Mouse (Mus musculus) embryonic facial prominence, embryonic 11.5 days (tissue): Measurements from ENCODE around the gene Mvb12b. TPM values are rescaled to one million over a fixed set of nuclear protein-coding genes. Genes with fewer than 3 reads are reported as not detected.

Experiments
- ATAC-seq: fragments of 200-750 bp; cut with Nextera tagmentation; replicated peaks from 2 replicates; pipeline ENCODE4 v1.8.0; 2017; ENCODE audit warnings: low read depth; ENCODE audit not compliant: insufficient number of reproducible peaks, low FRiP score, low TSS enrichment
- DNase-seq: peaks from one replicate; pipeline ENCODE4 v3.0.0-alpha.2; 2015; ENCODE audit warnings: low spot score
- H3K27ac ChIP-seq: fragments of 300-500 bp; sonication (generic); replicated peaks from 2 replicates; pipeline ENCODE4 v1.5.1; 2014; ENCODE audit warnings: mild to moderate bottlenecking, low read depth, low read length, control low read depth
- H3K27me3 ChIP-seq: fragments of 300-500 bp; sonication (generic); 2 replicates; pipeline ENCODE4 v1.6.1; 2014; ENCODE audit warnings: mild to moderate bottlenecking, low read length, moderate library complexity, mixed read lengths; ENCODE audit not compliant: control insufficient read depth, insufficient read depth
- H3K36me3 ChIP-seq: fragments of 300-500 bp; sonication (generic); replicated peaks from 2 replicates; pipeline ENCODE4 v1.6.1; 2014; ENCODE audit warnings: low read depth, mild to moderate bottlenecking, low read length, moderate library complexity, mixed read lengths; ENCODE audit not compliant: control insufficient read depth, insufficient read depth
- H3K4me1 ChIP-seq: fragments of 300-500 bp; sonication (generic); 2 replicates; pipeline ENCODE4 v1.6.1; 2014; ENCODE audit warnings: low read length, mixed read lengths; ENCODE audit not compliant: control insufficient read depth, insufficient read depth
- H3K4me2 ChIP-seq: fragments of 300-500 bp; sonication (generic); 2 replicates; pipeline ENCODE4 v1.6.1; 2014; ENCODE audit warnings: low read depth, mild to moderate bottlenecking, control low read depth, low read length, moderate library complexity
- H3K4me3 ChIP-seq: fragments of 300-500 bp; sonication (generic); 2 replicates; pipeline ENCODE4 v1.5.1; 2014; ENCODE audit warnings: low read depth, low read length, control low read depth
- H3K9ac ChIP-seq: fragments of 300-500 bp; sonication (generic); replicated peaks from 2 replicates; pipeline ENCODE4 v1.6.1; 2014; ENCODE audit warnings: mild to moderate bottlenecking, control low read depth, low read length
- H3K9me3 ChIP-seq: fragments of 300-500 bp; sonication (generic); replicated peaks from 2 replicates; pipeline ENCODE4 v1.6.1; 2016; ENCODE audit warnings: mild to moderate bottlenecking, low read length, inconsistent platforms, mixed read lengths; ENCODE audit not compliant: control insufficient read depth
- WGBS: fragments of 180-500 bp; shearing (Covaris S2); extraction: QIAGEN DNeasy Blood & Tissue Kit; methylation state at CpG from one replicate; pipeline ENCODE4 v1.1.7; 2014; 5-methylcytosine and 5-hydroxymethylcytosine counted together
- polyA plus RNA-seq: library from polyadenylated mRNA; unstranded; fragments of >200 nt; fragmentation: Nextera tagmentation; extraction: Ambion mirVana; gene quantifications from 2 replicates; pipeline ENCODE4 v1.2.1, GENCODE M21; 2014

The Mvb12b gene
- polyA plus RNA-seq, 1 experiment from 2014 or later, result 23.3 TPM

DNA sequence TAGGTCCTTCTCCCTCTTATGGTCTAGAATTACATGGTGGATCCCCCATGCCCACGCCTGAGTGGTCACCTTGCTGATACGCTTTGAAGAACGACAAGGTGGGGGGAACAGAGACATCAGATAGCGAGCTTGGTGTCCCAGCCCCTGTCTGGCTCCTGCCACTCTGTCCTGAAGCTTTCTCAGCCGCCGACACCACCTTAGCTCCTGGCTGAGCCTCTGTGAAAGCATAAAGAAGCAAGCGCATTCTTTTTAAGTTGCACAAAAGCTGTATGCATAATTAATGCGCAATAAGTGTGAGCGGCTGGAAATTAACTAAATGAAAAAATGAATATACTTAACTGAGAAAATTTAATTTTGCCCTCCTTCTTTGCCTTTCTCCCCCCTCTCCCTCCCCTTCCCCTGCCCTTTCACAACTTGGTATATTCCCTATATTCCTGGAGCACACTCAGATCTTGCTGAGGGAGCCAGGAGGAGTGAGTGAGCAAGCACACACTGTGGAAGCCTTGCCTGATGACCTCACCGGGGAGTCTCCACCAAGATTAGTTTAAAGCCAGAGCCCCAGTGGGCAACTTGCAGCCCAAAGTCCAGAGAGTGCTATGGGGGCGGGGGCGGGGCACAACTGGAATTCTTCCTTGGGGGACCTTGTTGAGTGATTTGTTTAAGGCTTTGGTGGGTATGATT lies 174.0 kb downstream of the Mvb12b start:
- no peak overlapping the region for H3K9ac ChIP-seq
- DNase-seq (no peak), ATAC-seq (no peak)
- H3K4me1 ChIP-seq, result peaks cover 8% of the 10 kb centered on the region
- 32% methylated on average over 12 of the region's 12 CpGs for WGBS
- H3K27me3 ChIP-seq, result peaks cover 2% of the 10 kb centered on the region; the same call in 1 of the 2 replicates
- no peak overlapping the region for H3K4me3 ChIP-seq
- no peak overlapping the region for H3K4me2 ChIP-seq
- H3K27ac ChIP-seq, result no peak overlapping the region
- H3K9me3 ChIP-seq, result no peaks in the 10 kb centered on the region
- H3K36me3 ChIP-seq, result no peaks in the 10 kb centered on the region

DNA sequence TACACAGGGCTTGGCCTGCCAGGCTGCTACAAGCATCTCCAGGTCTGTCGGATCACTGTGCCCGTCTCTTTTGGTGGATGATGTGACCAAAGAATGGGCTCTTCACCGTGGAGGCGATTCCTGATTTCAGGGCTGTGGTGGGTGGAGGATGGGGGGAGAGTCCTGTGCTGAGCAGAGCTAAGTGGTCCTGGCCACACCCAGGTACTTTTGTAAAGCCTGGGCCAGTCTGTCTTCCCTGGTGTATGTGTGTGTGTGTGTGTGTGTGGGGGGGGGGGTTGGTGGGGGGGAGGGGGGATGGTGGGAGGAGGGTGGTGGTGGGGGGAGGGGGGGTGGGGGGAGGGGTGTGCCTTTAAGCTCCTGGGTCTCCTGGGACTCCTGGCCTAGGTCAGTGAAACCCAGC lies 174.9 kb downstream of the Mvb12b start:
- Histone ChIP-seq H3K9me3 (no peaks in the 10 kb centered on the region), H3K4me2 (no peak overlapping the region), H3K36me3 (no peaks in the 10 kb centered on the region), H3K27me3 (peaks cover 2% of the 10 kb centered on the region; the same call in 1 of the 2 replicates), H3K4me1 (0 out of 2 replicates have a peak, but pooled peaks cover 3% of the 10 kb centered on the region), H3K27ac (no peak overlapping the region), H3K9ac (no peak overlapping the region), H3K4me3 (no peak overlapping the region)
- 11% methylated on average over 4 of the region's 4 CpGs for WGBS
- ATAC-seq (no peak), DNase-seq (no peak)

DNA sequence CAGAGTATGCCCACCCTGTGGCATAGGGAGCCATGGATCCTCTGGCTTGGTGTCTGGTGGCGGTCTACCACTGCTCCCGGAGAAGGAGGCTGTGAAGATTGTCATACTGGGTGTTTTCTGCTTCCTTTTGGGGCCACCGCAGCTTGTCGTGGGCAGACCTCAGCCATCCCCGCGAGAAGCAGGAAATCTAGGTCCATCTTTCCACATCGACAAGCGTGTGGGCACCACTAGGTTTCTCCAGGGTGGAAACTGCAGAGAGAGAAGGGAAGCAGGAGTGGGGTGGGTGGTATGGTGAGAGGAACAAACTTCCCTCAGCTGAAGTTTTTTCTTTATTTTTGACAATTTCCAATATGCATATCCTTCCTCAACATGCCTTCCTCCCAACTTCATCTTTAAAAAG lies 178.9 kb downstream of the Mvb12b start:
- Histone ChIP-seq H3K27me3 (no peaks in the 10 kb centered on the region; the same call in 1 of the 2 replicates), H3K4me1 (0 out of 2 replicates have a peak, but pooled peaks cover 3% of the 10 kb centered on the region), H3K4me3 (no peak overlapping the region), H3K27ac (no peak overlapping the region), H3K9me3 (no peaks in the 10 kb centered on the region), H3K36me3 (no peaks in the 10 kb centered on the region), H3K4me2 (no peak overlapping the region), H3K9ac (no peak overlapping the region)
- DNase-seq, result no peak
- 95% methylated on average over 8 of the region's 8 CpGs for WGBS
- ATAC-seq, result no peak

DNA sequence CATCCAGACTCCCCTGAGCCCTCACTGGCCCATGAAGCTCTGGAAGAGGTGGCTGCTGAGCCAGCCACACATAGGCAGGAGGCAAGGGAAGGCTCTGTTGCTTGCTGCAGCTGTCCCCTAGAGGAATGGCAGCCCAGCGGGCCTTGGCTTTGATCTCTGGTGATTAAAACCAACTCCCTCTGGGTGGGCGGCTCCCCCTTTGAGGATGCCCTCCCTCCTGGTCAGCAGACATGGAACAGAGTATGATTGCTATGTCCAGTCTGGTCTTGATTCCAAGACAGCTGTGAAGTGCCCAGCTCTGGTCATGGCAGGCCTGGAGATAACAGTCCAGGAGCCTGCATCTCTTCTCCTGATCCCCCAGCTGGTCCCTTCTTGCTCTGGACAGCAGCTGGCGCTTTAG lies 179.7 kb downstream of the Mvb12b start:
- ATAC-seq (no peak), DNase-seq (no peak)
- Histone ChIP-seq H3K4me1 (0 out of 2 replicates have a peak, but pooled peaks cover 3% of the 10 kb centered on the region), H3K27ac (no peak overlapping the region), H3K27me3 (no peaks in the 10 kb centered on the region), H3K9ac (no peak overlapping the region), H3K9me3 (no peaks in the 10 kb centered on the region), H3K36me3 (no peaks in the 10 kb centered on the region), H3K4me2 (no peak overlapping the region), H3K4me3 (no peak overlapping the region)
- 50% methylated on average over 3 of the region's 3 CpGs for WGBS

DNA sequence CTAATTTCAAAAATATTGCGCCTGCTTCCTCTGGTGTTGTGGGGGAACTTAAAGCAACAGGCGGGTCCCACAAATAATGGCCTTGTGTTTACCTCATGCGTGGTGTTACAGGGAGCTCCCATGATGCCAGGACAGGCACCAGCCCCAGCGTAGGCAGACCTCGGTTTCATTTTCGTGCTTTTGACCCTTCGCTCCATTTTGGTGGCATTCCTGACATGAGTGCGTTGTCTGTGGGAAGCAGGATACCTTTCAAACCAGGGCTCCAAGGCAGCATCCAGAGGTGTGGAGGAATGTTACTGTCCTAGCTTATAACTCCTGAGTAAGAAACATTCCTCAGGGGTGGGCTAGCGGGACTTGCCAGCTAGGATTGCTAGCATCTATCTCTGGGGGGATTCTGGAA lies 181.3 kb downstream of the Mvb12b start:
- Histone ChIP-seq H3K36me3 (no peaks in the 10 kb centered on the region), H3K27ac (no peak overlapping the region), H3K27me3 (no peaks in the 10 kb centered on the region), H3K4me2 (no peak overlapping the region), H3K4me1 (0 out of 2 replicates have a peak, but pooled peaks cover 3% of the 10 kb centered on the region), H3K9me3 (no peaks in the 10 kb centered on the region), H3K4me3 (no peak overlapping the region), H3K9ac (no peak overlapping the region)
- ATAC-seq, result no peak
- 49% methylated on average over 9 of the region's 9 CpGs for WGBS
- DNase-seq, result no peak

DNA sequence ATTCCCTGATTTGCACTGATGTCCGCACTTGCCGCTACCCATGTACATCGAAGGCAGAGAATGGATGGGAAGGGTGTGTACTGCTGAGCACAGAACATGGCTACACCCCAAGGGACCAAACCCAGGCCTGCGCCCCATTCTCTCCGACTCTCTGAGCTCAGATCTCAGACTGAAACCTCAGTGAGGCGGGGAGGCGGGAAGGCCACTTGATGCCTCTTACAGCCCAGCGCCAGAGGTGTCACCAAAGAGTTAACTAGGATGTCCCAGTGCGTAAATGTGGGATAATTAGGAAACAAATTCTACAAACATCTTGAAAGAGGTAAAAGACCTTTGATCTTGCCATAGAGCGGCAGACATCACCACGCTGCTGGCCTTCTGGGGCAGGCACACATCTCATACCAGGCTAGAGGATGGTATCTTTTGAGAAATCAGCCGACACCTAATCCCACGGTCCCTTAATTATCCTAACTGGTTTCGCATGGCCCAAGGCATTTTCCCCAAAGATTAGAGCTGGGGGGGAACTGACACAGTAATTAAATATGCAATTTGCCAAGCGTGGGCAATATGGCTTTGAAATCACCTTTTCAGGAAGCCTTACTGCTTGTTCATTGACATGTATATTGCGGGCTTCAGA lies 181.9 kb downstream of the Mvb12b start:
- H3K4me3 ChIP-seq, result no peak overlapping the region
- no peaks in the 10 kb centered on the region for H3K9me3 ChIP-seq
- H3K36me3 ChIP-seq, result no peaks in the 10 kb centered on the region
- H3K9ac ChIP-seq, result no peak overlapping the region
- DNase-seq (no peak), ATAC-seq (no peak)
- H3K4me2 ChIP-seq, result no peak overlapping the region
- no peak overlapping the region for H3K27ac ChIP-seq
- no peaks in the 10 kb centered on the region for H3K27me3 ChIP-seq
- WGBS, result 28% methylated on average over 16 of the region's 16 CpGs
- H3K4me1 ChIP-seq, result peaks cover 5% of the 10 kb centered on the region; the same call in 1 of the 2 replicates

DNA sequence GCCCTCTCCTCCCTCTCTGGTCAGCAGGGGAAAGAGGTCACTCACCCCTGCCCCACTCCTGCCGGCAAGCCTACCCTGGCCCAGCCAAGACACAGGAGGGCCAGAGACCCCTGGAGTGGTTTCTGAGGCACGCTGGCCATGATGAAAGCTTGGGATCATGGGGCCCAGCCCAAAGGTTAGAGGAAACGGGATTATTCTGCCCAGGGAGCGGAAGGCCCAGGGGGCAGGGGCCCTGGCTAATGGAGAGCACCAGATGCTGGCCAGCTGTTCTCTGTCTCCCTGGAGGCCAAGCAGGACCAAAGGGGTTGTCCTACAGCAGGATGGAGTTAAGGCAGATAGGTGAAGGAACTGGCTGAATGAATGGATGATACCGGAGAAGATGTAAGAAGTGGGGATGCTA lies 184.5 kb downstream of the Mvb12b start:
- Histone ChIP-seq H3K9ac (no peak overlapping the region), H3K27ac (no peak overlapping the region), H3K9me3 (no peaks in the 10 kb centered on the region), H3K4me3 (no peak overlapping the region), H3K4me1 (peaks cover 8% of the 10 kb centered on the region; the same call in 1 of the 2 replicates), H3K27me3 (no peaks in the 10 kb centered on the region), H3K4me2 (no peak overlapping the region), H3K36me3 (no peaks in the 10 kb centered on the region)
- DNase-seq (no peak), ATAC-seq (no peak)
- WGBS, result 43% methylated on average over 5 of the region's 5 CpGs

DNA sequence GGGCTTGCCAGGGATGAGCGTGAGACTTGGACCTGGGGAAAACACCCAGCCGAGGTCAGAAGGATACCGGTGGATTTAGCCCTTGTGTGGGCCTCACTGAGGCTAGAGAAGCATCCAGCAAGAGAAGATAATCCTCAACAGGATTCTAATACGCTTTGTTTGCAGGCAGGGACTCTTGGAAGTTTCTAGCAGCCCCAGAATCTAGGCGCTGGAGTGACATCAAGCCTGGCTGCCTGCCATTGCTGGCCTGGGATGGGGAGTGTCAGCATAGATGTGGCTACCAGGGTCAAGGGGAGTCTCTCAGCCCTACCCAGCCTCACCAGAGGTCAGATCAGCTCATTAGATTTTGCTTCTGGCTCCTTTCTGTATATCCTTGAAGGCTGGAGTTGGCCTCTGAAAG lies 185.0 kb downstream of the Mvb12b start:
- no peak for ATAC-seq
- no peaks in the 10 kb centered on the region for H3K9me3 ChIP-seq
- 79% methylated on average over 5 of the region's 5 CpGs for whole genome bisulfite sequencing
- no peak overlapping the region for H3K9ac ChIP-seq
- no peak overlapping the region for H3K27ac ChIP-seq
- DNase-seq, result no peak
- no peaks in the 10 kb centered on the region for H3K36me3 ChIP-seq
- H3K27me3 ChIP-seq, result no peaks in the 10 kb centered on the region
- no peak overlapping the region for H3K4me2 ChIP-seq
- no peak overlapping the region for H3K4me3 ChIP-seq
- peaks cover 5% of the 10 kb centered on the region; the same call in 1 of the 2 replicates for H3K4me1 ChIP-seq
